Mouse (Mus musculus) heart, postnatal 25 days (tissue): ENCODE measurements around the gene Casc3. TPM values are rescaled to one million over a fixed set of nuclear protein-coding genes. Genes with fewer than 3 reads are reported as not detected.
A peak's percentile ranks its signal among the peaks of the same experiment; 100 is the strongest.

Source experiments
- DNase-seq: peaks from one replicate; pipeline ENCODE4 v3.0.0; 2022; ENCODE audit warnings: low spot score
- intact Hi-C: fragments of 180-260 bp; cut with DNase I; formaldehyde crosslinking; loops from one replicate; pipeline ENCODE4 v1.15.1; 2025
- total RNA-seq, 2 experiments: library from RNA; stranded (reverse); gene quantifications; 2 replicates each; pipeline ENCODE4 v1.2.3; 2021

The Casc3 gene
- total RNA-seq, 2 experiments from 2014 or later: 22.4 to 25.5 TPM

- DNase-seq: no peak
- intact Hi-C loops: loop anchor here (1.0 to 2.0 kb wide), 2 partner anchors 14 to 46 kb away; no protein-coding TSS in a partner anchor
Observed at GRCm38 (mm10) chr11:98787229-98787628, 17.5 kb upstream of the Casc3 start.

GRCm38 (mm10) chr11:98787691-98788090, 17.0 kb upstream of the Casc3 start:
- DNase-seq: no peak

GRCm38 (mm10) chr11:98788139-98788538, 16.6 kb upstream of the Casc3 start:
- DNase-seq: no peak
- intact Hi-C loops: loop anchor here (2.0 kb wide), 2 partner anchors 41 to 77 kb away; no protein-coding TSS in a partner anchor

More at GRCm38 (mm10) chr11:98787691-98788090, 17.0 kb upstream of the Casc3 start:
- intact Hi-C loops: loop anchor here (1.0 to 2.0 kb wide), 4 partner anchors 15 to 77 kb away; no protein-coding TSS in a partner anchor

- intact Hi-C loops: loop anchor here (2.0 kb wide), 2 partner anchors 40 to 78 kb away; no protein-coding TSS in a partner anchor
Observed at GRCm38 (mm10) chr11:98788550-98789218, 16.0 kb upstream of the Casc3 start.

GRCm38 (mm10) chr11:98789219-98789807, 15.4 kb upstream of the Casc3 start:
- DNase-seq: no peak
- intact Hi-C loops: loop anchor here (2.0 kb wide), 2 partner anchors 39 to 79 kb away; no protein-coding TSS in a partner anchor

More at GRCm38 (mm10) chr11:98788550-98789218, 16.0 kb upstream of the Casc3 start:
- peak; percentile 87 for DNase-seq

GRCm38 (mm10) chr11:98789824-98790223, 14.9 kb upstream of the Casc3 start:
- intact Hi-C loops: loop anchor here (2.0 kb wide), 2 partner anchors 39 to 79 kb away; no protein-coding TSS in a partner anchor
- DNase-seq: no peak

GRCm38 (mm10) chr11:98790631-98791205, 14.0 kb upstream of the Casc3 start:
- intact Hi-C loops: no loop called here
- no peak for DNase-seq

GRCm38 (mm10) chr11:98791448-98791847, 13.3 kb upstream of the Casc3 start:
- intact Hi-C loops: no loop called here
- no peak for DNase-seq

GRCm38 (mm10) chr11:98792081-98792480, 12.6 kb upstream of the Casc3 start:
- intact Hi-C loops: no loop called here
- no peak for DNase-seq

- peak; percentile 71 for DNase-seq
- intact Hi-C loops: loop anchor here (2.0 kb wide), 1 partner anchor 14 kb away; no protein-coding TSS in a partner anchor
Observed at GRCm38 (mm10) chr11:98794469-98795014, 10.2 kb upstream of the Casc3 start.

- DNase-seq: peak; percentile 84
- intact Hi-C loops: loop anchor here (2.0 kb wide), 1 partner anchor 14 kb away; no protein-coding TSS in a partner anchor
Observed at GRCm38 (mm10) chr11:98795015-98795713, 9.5 kb upstream of the Casc3 start, which contains the start of gene Msl1. Gene Msl1, plus strand, starts transcription at chr11:98795516.

GRCm38 (mm10) chr11:98795714-98796514, 8.8 kb upstream of the Casc3 start:
- intact Hi-C loops: loop anchor here (2.0 kb wide), 1 partner anchor 13 kb away; no protein-coding TSS in a partner anchor
- peak; percentile 24 for DNase-seq

- intact Hi-C loops: no loop called here
- DNase-seq: peak; percentile 43
Observed at GRCm38 (mm10) chr11:98796515-98797216, 8.0 kb upstream of the Casc3 start.

GRCm38 (mm10) chr11:98797306-98797705, 7.4 kb upstream of the Casc3 start:
- no peak for DNase-seq
- intact Hi-C loops: no loop called here

- DNase-seq: no peak
- intact Hi-C loops: no loop called here
Observed at GRCm38 (mm10) chr11:98797909-98798308, 6.8 kb upstream of the Casc3 start.

GRCm38 (mm10) chr11:98808417-98808816, 3.7 kb downstream of the Casc3 start:
- no peak for DNase-seq
- intact Hi-C loops: loop anchor here (2.0 kb wide), 1 partner anchor 14 kb away; the partner anchor contains the start of gene Msl1

- intact Hi-C loops: loop anchor here (2.0 kb wide), 1 partner anchor 15 kb away; the partner anchor contains the start of gene Msl1
- peak; percentile 98 for DNase-seq
Observed at GRCm38 (mm10) chr11:98809457-98810290, 5.0 kb downstream of the Casc3 start.
